Mouse (Mus musculus): ENCODE measurements at regions not wholly inside any gene's neighbourhood (a gene's known extent, or its start where the extent isn't known, plus 50 kb on each side); places are given as distances from the start of the nearest gene placed in this dataset.
A peak's percentile ranks its signal among the peaks of the same experiment; 100 is the strongest.
"Not testable (repeated sequence)": the region's sequence is repeated elsewhere in the genome, so short reads cannot be mapped to it uniquely, and the experiment has no call there.

DNA sequence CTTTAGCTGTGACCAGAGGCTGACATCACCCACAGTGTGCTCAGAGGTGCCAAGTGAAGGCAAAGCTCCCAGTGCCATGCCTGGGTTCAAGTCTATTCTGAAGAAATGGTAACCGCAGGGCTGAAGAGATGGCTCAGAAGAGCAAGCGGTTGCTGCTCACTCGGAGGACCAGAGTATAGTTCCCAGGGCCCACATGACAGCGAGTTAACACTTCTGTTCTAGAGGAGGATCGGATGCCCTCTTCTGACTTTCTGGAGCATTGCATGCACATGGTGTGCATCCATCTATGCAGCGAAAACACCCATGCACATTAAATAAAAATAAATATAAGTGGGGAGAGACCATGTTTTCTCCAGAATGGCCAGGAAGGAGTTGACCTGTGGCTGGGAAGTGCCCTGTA is 209.5 kb downstream of the Sorl1 start:
- no peak for DNase-seq (ENCODE audit: low read depth, low spot score)

GRCm38 (mm10) chr9:41913911-41914310 is 210.2 kb downstream of the Sorl1 start:
- no peak for DNase-seq (ENCODE audit: low read depth, low spot score)

GRCm38 (mm10) chr9:41912482-41912881 is 211.6 kb downstream of the Sorl1 start:
- no peak for DNase-seq (ENCODE audit: low read depth, low spot score)

GRCm38 (mm10) chr9:41900606-41900974 is 223.5 kb downstream of the Sorl1 start:
- no peak for DNase-seq (ENCODE audit: low read depth, low spot score)

DNA sequence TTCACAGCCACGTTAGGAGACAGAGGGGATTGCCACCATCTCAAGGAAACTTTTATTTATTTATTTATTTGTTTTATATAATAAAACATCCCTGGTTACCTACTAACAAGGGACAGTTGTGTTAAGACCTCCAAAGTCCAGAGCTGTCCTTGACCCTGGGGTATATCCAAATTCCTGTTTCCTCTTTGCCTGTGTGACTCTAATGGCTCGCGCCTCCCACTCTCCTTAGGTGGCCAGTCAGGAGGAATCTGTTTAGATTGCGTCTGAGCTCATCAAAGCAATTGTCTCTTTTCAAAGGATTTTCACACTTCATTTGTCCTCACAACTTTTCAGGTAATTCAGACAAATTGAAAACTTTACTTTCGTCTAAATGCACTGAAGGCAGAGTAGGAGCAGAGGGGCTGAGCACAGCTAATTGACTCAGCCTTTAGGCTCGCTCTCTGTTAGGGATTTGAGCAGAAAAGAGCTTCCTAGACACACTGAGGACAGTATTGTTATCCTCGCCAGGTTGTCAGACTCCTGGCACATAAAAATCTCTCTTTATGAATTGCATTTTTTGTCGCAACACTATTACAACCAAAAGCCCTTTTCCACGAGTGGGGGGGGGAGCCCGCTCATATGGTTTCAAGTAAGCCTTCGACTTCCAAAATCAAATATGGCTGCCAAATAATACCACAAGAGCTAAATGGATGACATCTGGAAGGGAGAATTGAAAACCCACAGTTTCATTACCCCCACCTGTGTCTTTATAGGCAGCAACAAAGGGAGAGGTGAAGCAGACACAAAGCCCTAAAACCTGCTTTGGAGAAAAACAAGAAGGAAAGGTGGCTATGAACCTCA is 224.1 kb downstream of the Sorl1 start:
- no peak for DNase-seq (ENCODE audit: low read depth, low spot score)

- DNase-seq (ENCODE audit: low read depth, low spot score), result no peak
Observed at GRCm38 (mm10) chr9:41895106-41895505, 229.0 kb downstream of the Sorl1 start.

DNA sequence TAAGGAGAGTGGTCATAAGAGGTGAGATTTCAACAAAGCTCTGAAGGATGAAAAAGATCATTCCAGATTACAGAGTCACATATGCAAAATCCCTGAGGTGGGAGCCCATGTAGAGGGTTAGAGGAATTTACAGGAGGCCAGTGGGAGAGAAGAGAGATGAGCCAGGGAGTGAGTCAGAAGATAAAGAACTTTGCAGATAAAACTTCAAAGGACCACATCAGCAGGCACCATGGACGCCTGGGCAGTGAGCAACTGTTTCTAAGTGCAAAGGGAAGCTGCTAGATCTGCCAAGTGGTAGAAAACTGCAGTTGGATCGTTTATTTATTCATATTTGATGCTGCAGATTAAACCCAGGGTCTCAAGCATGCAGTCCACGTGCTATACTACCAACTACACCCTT is 231.3 kb downstream of the Sorl1 start:
- no peak for DNase-seq (ENCODE audit: low read depth, low spot score)

DNA sequence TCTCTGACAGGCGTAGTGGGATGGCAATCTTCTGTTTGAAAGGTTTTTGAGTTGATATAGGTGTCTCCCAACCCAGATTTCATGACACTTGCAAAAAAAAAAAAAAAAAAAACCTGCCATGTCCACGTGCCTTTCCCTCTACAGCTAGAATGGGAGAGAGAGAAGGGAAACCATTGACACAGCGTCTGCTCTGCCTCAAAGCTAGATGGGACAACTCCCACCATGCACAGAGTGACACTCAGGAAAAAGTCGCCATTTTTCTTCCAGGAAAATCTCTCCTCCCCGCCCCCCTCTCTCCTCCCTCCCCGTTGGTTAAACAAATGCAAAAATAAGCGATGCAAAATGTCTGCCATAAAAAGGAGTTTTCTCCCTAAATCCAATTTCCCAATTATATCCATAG is 232.9 kb downstream of the Sorl1 start:
- no peak for DNase-seq (ENCODE audit: low read depth, low spot score)

- DNase-seq (ENCODE audit: low read depth, low spot score), result peak; percentile 37
Observed at GRCm38 (mm10) chr9:41890273-41891141, 233.6 kb downstream of the Sorl1 start.

DNA sequence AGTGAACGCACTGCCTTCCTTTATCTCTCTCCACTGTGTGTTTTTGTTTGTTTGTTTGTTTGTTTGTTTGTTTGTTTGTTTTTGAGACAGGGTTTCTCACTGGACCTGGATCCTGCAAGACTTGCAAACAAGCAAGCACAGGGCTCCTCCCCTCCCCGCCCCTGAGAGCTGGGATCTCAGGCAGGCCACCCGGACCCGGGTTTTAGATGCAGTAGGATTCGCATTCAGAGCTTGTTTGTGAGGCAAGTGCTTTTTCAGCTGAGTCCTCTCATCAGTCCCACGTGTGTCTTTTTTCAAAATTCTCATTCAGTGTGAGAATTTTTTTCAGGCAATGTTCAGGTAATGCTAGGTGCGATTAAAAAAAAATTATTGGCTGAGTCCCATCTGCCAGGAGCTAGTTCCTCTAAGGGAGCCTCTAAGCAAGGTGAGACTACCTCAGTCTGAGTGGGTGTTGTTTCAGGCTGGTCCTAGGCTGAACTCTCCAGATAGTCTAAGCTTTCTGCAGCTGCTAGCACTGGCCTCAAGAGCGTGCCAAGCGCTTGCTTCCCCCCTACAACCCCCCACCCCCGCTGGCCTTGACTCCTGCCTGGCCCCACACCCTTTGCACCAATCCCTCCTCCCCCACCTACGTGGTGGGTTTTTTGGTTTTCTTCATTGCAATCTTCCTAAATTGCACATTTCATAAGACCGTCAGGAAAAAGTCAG is 234.4 kb downstream of the Sorl1 start:
- DNase-seq (ENCODE audit: low read depth, low spot score), result no peak

GRCm38 (mm10) chr9:41888616-41889150 is 235.4 kb downstream of the Sorl1 start:
- no peak for DNase-seq (ENCODE audit: low read depth, low spot score)

GRCm38 (mm10) chr9:41886456-41886855 is 237.6 kb downstream of the Sorl1 start:
- DNase-seq (ENCODE audit: low read depth, low spot score), result not testable (repeated sequence)

GRCm38 (mm10) chr9:41880457-41880856 is 243.6 kb downstream of the Sorl1 start:
- no peak for DNase-seq (ENCODE audit: low read depth, low spot score)

- DNase-seq (ENCODE audit: low read depth, low spot score), result peak; percentile 25
Observed at GRCm38 (mm10) chr9:41879080-41879479, 245.0 kb downstream of the Sorl1 start.

DNA sequence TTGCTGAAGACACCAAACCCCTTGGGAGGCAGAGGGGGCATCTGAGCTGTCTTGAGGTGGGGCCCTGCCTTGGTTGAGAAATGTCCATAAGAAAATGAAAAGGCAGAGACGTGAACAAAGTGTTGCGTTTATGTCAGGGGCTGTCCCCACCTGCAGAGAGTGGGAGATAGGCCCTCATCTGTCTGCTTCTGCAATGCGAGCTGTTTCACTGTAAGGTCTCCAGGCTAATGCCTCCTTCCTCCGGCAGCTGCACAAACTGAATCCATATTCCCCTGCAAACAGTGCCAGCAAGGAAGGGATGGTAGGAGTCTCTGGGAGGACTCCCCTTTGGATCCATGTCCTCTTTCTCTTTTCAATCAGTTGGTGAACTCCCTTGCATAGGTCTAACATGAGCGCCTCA is 263.0 kb downstream of the Sorl1 start:
- no peak for DNase-seq (ENCODE audit: low read depth, low spot score)

GRCm38 (mm10) chr9:41860681-41861080 is 263.4 kb downstream of the Sorl1 start:
- DNase-seq (ENCODE audit: low read depth, low spot score), result no peak

DNA sequence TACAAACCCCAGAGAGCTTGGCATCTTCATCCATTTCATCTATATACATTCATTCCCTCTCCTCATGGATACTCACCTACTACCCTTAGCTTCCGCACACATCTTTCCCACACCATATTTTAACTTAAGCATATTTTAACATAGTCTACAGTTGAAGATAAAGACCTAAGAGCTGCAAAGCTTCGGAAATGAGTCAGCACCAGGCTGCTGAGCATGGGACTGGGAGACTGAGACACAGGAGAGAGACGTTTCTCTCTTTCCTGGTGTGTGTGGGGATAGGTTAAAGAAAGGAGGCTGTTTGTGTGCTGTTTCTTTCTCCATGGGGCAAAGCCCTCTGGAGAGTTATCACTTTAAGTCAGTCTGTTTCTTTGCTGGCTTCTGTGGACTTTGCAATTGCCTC is 264.3 kb downstream of the Sorl1 start:
- no peak for DNase-seq (ENCODE audit: low read depth, low spot score)

- DNase-seq (ENCODE audit: low read depth, low spot score), result no peak
Observed at GRCm38 (mm10) chr9:41852099-41852498, 272.0 kb downstream of the Sorl1 start.

GRCm38 (mm10) chr9:41849628-41850326 is 274.3 kb downstream of the Sorl1 start:
- DNase-seq (ENCODE audit: low read depth, low spot score), result no peak

DNA sequence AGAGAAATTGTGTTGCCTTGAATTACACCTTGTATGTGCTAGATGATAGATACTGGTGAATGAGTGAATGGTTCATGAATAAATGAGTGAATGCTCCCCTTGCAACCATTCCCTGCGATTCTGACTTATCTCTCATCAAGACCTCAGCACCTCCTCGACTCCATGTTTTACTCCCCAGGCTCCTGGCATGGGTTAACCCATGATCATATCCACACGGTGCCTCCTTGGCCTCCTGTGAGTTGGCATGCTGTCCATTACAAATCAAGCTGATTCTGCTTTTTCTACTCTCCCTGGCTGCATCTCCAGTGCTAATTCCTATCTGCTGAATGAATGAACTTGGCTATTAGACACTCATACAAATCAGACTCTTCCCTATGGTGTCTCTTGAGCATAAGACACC is 279.5 kb downstream of the Sorl1 start:
- DNase-seq (ENCODE audit: low read depth, low spot score), result no peak
